Mouse (Mus musculus): ENCODE results near the gene Hyal3. TPM values are rescaled to one million over a fixed set of nuclear protein-coding genes. Genes with fewer than 3 reads are reported as not detected.
A peak's percentile ranks its signal among the peaks of the same experiment; 100 is the strongest.

Gene Hyal3
- polyA plus RNA-seq, 1 experiment from 2014 or later = 0.56 TPM

- Histone ChIP-seq H3K27ac (no peak overlapping the region), H3K4me1 (peaks cover 53% of the 10 kb centered on the region), H3K4me3 (peak overlapping the region; percentile 68; the same call in 1 of the 2 replicates), H3K9me3 (replicated peaks) (no peaks in the 10 kb centered on the region), H3K27me3 (ENCODE audit: low read depth, poor library complexity, severe bottlenecking) (peaks cover 7% of the 10 kb centered on the region), H3K36me3 (peaks cover 44% of the 10 kb centered on the region)
- no peak for DNase-seq (ENCODE audit: low spot score)
- WGBS = 88% methylated on average over 11 of the region's 11 CpGs
Measured at GRCm38 (mm10) chr9:107543299-107543698, 37.3 kb upstream of the Hyal3 start.

GRCm38 (mm10) chr9:107544196-107544700 lies 36.4 kb upstream of the Hyal3 start:
- no peak for DNase-seq (ENCODE audit: low spot score)
- H3K4me1 ChIP-seq = peaks cover 53% of the 10 kb centered on the region
- H3K27ac ChIP-seq = no peak overlapping the region
- no peak overlapping the region for H3K4me3 ChIP-seq
- peaks cover 15% of the 10 kb centered on the region for H3K27me3 ChIP-seq (ENCODE audit: low read depth, poor library complexity, severe bottlenecking)
- H3K36me3 ChIP-seq = peaks cover 35% of the 10 kb centered on the region
- no peaks in the 10 kb centered on the region for H3K9me3 ChIP-seq (replicated peaks)
- WGBS = 97% methylated on average over 17 of the region's 17 CpGs

- Histone ChIP-seq H3K36me3 (peaks cover 30% of the 10 kb centered on the region), H3K27ac (no peak overlapping the region), H3K4me3 (no peak overlapping the region), H3K9me3 (replicated peaks) (no peaks in the 10 kb centered on the region), H3K27me3 (ENCODE audit: low read depth, poor library complexity, severe bottlenecking) (peaks cover 20% of the 10 kb centered on the region), H3K4me1 (peaks cover 58% of the 10 kb centered on the region)
- WGBS = 97% methylated on average over 12 of the region's 12 CpGs
- DNase-seq (ENCODE audit: low spot score) = no peak
Measured at GRCm38 (mm10) chr9:107544729-107545128, 35.9 kb upstream of the Hyal3 start.

- Histone ChIP-seq H3K4me3 (no peak overlapping the region), H3K9me3 (replicated peaks) (no peaks in the 10 kb centered on the region), H3K27me3 (ENCODE audit: low read depth, poor library complexity, severe bottlenecking) (peaks cover 25% of the 10 kb centered on the region), H3K36me3 (peaks cover 25% of the 10 kb centered on the region), H3K27ac (no peak overlapping the region), H3K4me1 (peaks cover 62% of the 10 kb centered on the region)
- 89% methylated on average over 10 of the region's 10 CpGs for WGBS
- no peak for DNase-seq (ENCODE audit: low spot score)
Measured at GRCm38 (mm10) chr9:107545199-107545598, 35.4 kb upstream of the Hyal3 start.

- Histone ChIP-seq H3K27me3 (ENCODE audit: low read depth, poor library complexity, severe bottlenecking) (peaks cover 29% of the 10 kb centered on the region), H3K27ac (no peak overlapping the region), H3K36me3 (peaks cover 24% of the 10 kb centered on the region), H3K4me3 (no peak overlapping the region), H3K4me1 (peaks cover 65% of the 10 kb centered on the region), H3K9me3 (replicated peaks) (no peaks in the 10 kb centered on the region)
- WGBS = 6% methylated on average over 3 of the region's 3 CpGs
- DNase-seq (ENCODE audit: low spot score) = peak; percentile 87
Measured at GRCm38 (mm10) chr9:107545602-107546001, 35.0 kb upstream of the Hyal3 start.

- DNase-seq (ENCODE audit: low spot score) = peak; percentile 95
- Histone ChIP-seq H3K27me3 (ENCODE audit: low read depth, poor library complexity, severe bottlenecking) (peaks cover 32% of the 10 kb centered on the region), H3K27ac (peak within 1 kb of the TSS; percentile 54; the same call in 1 of the 2 replicates), H3K9me3 (replicated peaks) (no peaks in the 10 kb centered on the region), H3K36me3 (peaks cover 24% of the 10 kb centered on the region), H3K4me3 (peak within 1 kb of the TSS; percentile 39), H3K4me1 (peaks cover 69% of the 10 kb centered on the region)
- 5% methylated on average over 20 of the region's 20 CpGs for WGBS
Measured at GRCm38 (mm10) chr9:107547026-107547425, 33.6 kb upstream of the Hyal3 start, which contains the start of gene Zmynd10. TSS of gene Zmynd10 (plus strand) at chr9:107547298.

- 85% methylated on average over 5 of the region's 5 CpGs for WGBS
- H3K4me1 ChIP-seq = peaks cover 71% of the 10 kb centered on the region
- no peak for DNase-seq (ENCODE audit: low spot score)
Measured at GRCm38 (mm10) chr9:107547957-107548356, 32.7 kb upstream of the Hyal3 start.

GRCm38 (mm10) chr9:107548820-107549219 lies 31.8 kb upstream of the Hyal3 start:
- peaks cover 32% of the 10 kb centered on the region for H3K27me3 ChIP-seq (ENCODE audit: low read depth, poor library complexity, severe bottlenecking)
- WGBS = 87% methylated on average over 10 of the region's 10 CpGs

More at GRCm38 (mm10) chr9:107547957-107548356, 32.7 kb upstream of the Hyal3 start:
- Histone ChIP-seq H3K27me3 (ENCODE audit: low read depth, poor library complexity, severe bottlenecking) (peaks cover 32% of the 10 kb centered on the region), H3K36me3 (peaks cover 24% of the 10 kb centered on the region), H3K9me3 (replicated peaks) (no peaks in the 10 kb centered on the region), H3K4me3 (no peak overlapping the region), H3K27ac (no peak overlapping the region)

GRCm38 (mm10) chr9:107549297-107550074 lies 31.1 kb upstream of the Hyal3 start:
- Histone ChIP-seq H3K4me3 (no peak overlapping the region), H3K9me3 (replicated peaks) (no peaks in the 10 kb centered on the region), H3K27ac (no peak overlapping the region), H3K27me3 (ENCODE audit: low read depth, poor library complexity, severe bottlenecking) (peaks cover 32% of the 10 kb centered on the region), H3K36me3 (peaks cover 10% of the 10 kb centered on the region), H3K4me1 (peaks cover 79% of the 10 kb centered on the region)
- WGBS = 85% methylated on average over 20 of the region's 20 CpGs
- DNase-seq (ENCODE audit: low spot score) = no peak

More at GRCm38 (mm10) chr9:107548820-107549219, 31.8 kb upstream of the Hyal3 start:
- no peak overlapping the region for H3K4me3 ChIP-seq
- peaks cover 17% of the 10 kb centered on the region for H3K36me3 ChIP-seq
- DNase-seq (ENCODE audit: low spot score) = no peak
- H3K9me3 ChIP-seq (replicated peaks) = no peaks in the 10 kb centered on the region
- no peak overlapping the region for H3K27ac ChIP-seq
- H3K4me1 ChIP-seq = peaks cover 72% of the 10 kb centered on the region

- peak; percentile 42 for DNase-seq (ENCODE audit: low spot score)
- Histone ChIP-seq H3K27me3 (ENCODE audit: low read depth, poor library complexity, severe bottlenecking) (peaks cover 32% of the 10 kb centered on the region), H3K9me3 (replicated peaks) (no peaks in the 10 kb centered on the region), H3K4me1 (peaks cover 83% of the 10 kb centered on the region), H3K4me3 (peak overlapping the region; percentile 83), H3K27ac (peak overlapping the region; percentile 88), H3K36me3 (no peaks in the 10 kb centered on the region)
- WGBS = 20% methylated on average over 23 of the region's 23 CpGs
Measured at GRCm38 (mm10) chr9:107550491-107551116, 30.0 kb upstream of the Hyal3 start.

GRCm38 (mm10) chr9:107551117-107551889 lies 29.3 kb upstream of the Hyal3 start, which contains the start of gene Rassf1:
TSS of gene Rassf1 (plus strand) at chr9:107551555.
- no peaks in the 10 kb centered on the region for H3K36me3 ChIP-seq
- DNase-seq (ENCODE audit: low spot score) = peak; percentile 85
- H3K27me3 ChIP-seq (ENCODE audit: low read depth, poor library complexity, severe bottlenecking) = peaks cover 32% of the 10 kb centered on the region
- no peaks in the 10 kb centered on the region for H3K9me3 ChIP-seq (replicated peaks)
- peaks cover 84% of the 10 kb centered on the region for H3K4me1 ChIP-seq
- under 1% methylated on average over 61 of the region's 63 CpGs for WGBS
- peak within 1 kb of the TSS; percentile 83 for H3K4me3 ChIP-seq
- H3K27ac ChIP-seq = peak within 1 kb of the TSS; percentile 88

GRCm38 (mm10) chr9:107551890-107552355 lies 28.7 kb upstream of the Hyal3 start:
- 5% methylated on average over 8 of the region's 8 CpGs for WGBS
- no peak for DNase-seq (ENCODE audit: low spot score)
- H3K27ac ChIP-seq = peak overlapping the region; percentile 88
- H3K4me3 ChIP-seq = peak overlapping the region; percentile 83
- H3K9me3 ChIP-seq (replicated peaks) = no peaks in the 10 kb centered on the region
- peaks cover 32% of the 10 kb centered on the region for H3K27me3 ChIP-seq (ENCODE audit: low read depth, poor library complexity, severe bottlenecking)
- peaks cover 6% of the 10 kb centered on the region for H3K36me3 ChIP-seq
- H3K4me1 ChIP-seq = peaks cover 83% of the 10 kb centered on the region
